Mouse (Mus musculus) C2C12 (cell line): Measurements from ENCODE around the gene Npat.

Experiments
- CEBPB ChIP-seq: IDR thresholded peaks from one replicate; pipeline ENCODE4 v1.6.1; 2011; ENCODE audit warnings: low read depth, mild to moderate bottlenecking, control low read depth, moderate library complexity
- CTCF ChIP-seq: IDR thresholded peaks from one replicate; pipeline ENCODE4 v1.5.1; 2011; ENCODE audit not compliant: control insufficient read depth, insufficient read depth, insufficient read length
- USF1 ChIP-seq: IDR thresholded peaks from one replicate; pipeline ENCODE4 v1.6.1; 2011; ENCODE audit warnings: low read depth, mild to moderate bottlenecking, control low read depth, moderate library complexity

DNA sequence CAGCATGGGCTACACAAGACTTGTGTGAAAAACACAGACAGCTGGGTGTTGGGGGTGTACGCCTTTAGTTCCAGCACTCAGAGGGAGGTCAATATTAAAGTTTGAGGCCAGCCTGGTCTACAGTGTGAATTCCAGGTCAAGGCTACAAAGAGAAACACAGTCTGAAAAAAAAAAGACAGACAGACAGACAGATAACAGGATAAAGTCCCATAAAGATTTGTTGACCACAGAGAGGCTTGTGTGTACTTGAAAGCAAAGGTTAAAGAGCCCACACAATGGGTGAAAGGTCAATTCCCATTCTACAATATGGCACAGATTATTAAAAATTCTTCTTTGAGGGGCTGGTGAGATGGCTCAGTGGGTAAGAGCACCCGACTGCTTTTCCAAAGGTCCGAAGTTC lies 70.3 kb downstream of the Npat start:
- TF ChIP-seq USF1 (no peak), CTCF (no peak), CEBPB (no peak)
